Mouse (Mus musculus): Measurements from ENCODE around the gene Tpp1.

DNA sequence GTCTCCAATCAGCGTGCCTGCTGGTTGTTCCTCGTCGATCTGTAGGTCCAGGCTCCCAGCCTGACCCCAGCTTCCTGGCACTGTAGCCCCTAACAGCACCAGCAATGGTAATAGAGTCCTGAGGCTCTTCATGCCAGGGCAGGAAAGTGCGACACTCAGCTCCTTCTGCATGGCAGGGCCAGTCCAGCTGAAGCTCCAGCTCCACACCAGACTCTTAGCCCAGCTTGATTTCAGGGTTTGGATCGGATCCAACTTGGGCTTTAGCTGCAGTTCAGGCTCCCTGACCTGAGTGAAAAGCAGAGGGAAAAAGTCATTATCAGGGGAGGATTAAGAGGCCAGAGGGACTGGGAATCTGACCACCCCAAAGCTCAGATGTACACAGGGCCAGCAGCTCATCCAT, 21.0 kb upstream of the Tpp1 start:
- TF ChIP-seq CTCF (conservative IDR thresholded peaks at IDR 0.05; ENCODE audit: insufficient read depth, insufficient read length, low read depth, low read length) (no peak), POLR2A (IDR thresholded peaks at IDR 0.05; ENCODE audit: low read depth, low read length) (no peak)
